Mouse (Mus musculus): ENCODE data around the gene Fbxo40.
A peak's percentile ranks its signal among the peaks of the same experiment; 100 is the strongest.

The Fbxo40 gene

DNA sequence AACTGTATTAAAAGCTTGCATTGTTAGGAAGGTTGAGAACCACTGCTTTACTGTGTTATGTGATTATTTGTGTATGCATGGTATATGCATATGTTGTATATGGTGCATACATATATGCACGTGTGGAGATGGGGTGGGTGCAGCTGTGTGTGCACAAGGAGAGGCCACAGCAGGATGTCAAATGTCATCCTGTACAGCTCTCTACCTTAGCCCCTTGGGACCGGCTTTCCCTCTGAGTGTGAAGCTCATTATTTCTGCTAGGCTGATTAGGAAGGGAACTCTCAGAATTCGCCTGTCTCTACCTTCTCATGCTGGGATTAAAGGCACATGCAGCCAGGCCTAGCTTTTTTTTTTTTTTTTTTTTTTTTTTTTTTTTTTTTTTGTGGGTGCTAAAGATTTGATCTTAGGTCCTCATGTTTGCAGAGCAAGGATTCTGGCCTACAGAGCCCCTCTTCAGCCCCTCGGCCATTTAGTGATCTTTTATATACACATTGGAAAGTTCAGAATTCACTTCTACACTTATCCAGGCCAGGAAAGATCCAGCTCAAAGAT lies 42.5 kb downstream of the Fbxo40 start:
- no peak for DNase-seq (ENCODE audit: extremely low spot score, low spot score)

GRCm38 (mm10) chr16:36946459-36947159 lies 43.7 kb downstream of the Fbxo40 start:
- DNase-seq (ENCODE audit: extremely low spot score, low spot score), result peak; percentile 5

GRCm38 (mm10) chr16:36944895-36945424 lies 45.3 kb downstream of the Fbxo40 start:
- no peak for DNase-seq (ENCODE audit: extremely low spot score, low spot score)

DNA sequence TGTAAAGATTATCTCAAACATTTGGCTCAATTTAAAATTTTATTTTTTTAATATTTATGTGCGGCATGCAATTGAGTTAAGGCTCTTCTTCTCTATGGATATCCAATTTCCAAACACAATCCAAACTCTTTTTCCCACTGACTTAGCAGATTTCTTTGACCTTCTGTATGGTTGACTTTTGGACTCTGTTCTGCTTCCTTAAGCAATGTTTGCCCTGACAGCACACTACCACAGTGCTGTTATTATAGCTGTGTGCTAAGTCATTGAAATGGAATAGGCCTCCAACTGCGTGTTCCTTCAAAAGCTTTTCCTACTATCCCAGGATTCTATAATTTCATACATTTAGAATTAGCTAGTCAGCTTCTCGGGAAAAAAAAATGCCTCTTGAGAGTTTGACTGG lies 46.7 kb downstream of the Fbxo40 start:
- no peak for DNase-seq (ENCODE audit: extremely low spot score, low spot score)

GRCm38 (mm10) chr16:36941895-36942294 lies 48.4 kb downstream of the Fbxo40 start:
- no peak for DNase-seq (ENCODE audit: extremely low spot score, low spot score)

DNA sequence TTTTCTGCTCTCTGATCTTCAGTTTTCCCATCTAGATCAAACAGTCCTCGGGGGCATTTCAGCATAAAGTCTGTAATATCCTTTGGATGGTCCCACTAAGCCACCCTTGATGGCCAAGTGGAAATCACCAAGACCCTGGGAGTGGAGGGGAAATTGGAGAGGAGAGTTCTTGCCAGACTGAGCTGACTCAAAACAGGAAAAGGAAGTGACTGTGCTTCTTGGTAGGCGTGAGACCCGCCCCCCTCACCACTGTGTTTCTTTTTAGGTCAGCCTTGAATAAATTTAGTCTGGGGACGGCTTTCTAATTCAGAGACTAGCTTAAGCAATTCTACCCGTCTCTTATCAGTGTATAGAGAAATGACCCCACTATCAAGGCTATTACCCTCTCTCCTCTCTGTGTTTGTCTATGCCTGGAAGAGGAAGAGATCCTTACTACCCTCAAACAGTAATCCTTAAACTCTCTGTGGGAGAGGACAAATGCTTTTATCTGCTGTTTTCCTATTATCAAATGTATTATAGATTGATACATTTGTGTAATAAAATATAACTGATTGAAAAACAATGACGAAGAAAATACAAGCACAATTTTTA lies 49.0 kb downstream of the Fbxo40 start:
- DNase-seq (ENCODE audit: extremely low spot score, low spot score), result no peak

- DNase-seq (ENCODE audit: extremely low spot score, low spot score), result no peak
These were observed 54.5 kb downstream of the Fbxo40 start for GRCm38 (mm10) chr16:36935814-36936213.

- DNase-seq (ENCODE audit: extremely low spot score, low spot score), result peak; percentile 9
These were observed 55.2 kb downstream of the Fbxo40 start, which contains the start of gene Hcls1 for GRCm38 (mm10) chr16:36934841-36935620. Hcls1 (plus strand) TSS chr16:36934983.

GRCm38 (mm10) chr16:36934131-36934840 lies 56.0 kb downstream of the Fbxo40 start:
- DNase-seq (ENCODE audit: extremely low spot score, low spot score), result peak; percentile 4

DNA sequence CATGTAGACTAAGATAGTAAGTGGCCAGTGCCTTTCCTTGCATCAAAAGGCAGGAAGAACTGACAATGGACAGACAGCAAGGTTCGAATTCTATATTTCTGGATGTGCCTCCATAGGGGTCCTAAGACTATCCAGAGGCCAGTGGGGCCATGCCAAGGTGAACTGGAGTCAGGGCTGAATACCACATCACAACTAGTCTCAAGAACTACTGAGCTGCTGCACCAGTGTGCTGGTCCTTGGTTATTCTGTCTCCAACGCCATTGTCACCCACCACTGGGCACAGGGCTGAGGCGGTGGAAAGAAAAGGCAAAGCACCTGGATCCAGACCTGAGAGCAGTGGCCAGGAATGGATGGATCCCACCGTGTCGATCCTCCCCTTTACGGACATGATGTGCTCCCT lies 57.7 kb downstream of the Fbxo40 start:
- no peak for DNase-seq (ENCODE audit: extremely low spot score, low spot score)

GRCm38 (mm10) chr16:36931976-36932375 lies 58.3 kb downstream of the Fbxo40 start:
- DNase-seq (ENCODE audit: extremely low spot score, low spot score), result no peak

DNA sequence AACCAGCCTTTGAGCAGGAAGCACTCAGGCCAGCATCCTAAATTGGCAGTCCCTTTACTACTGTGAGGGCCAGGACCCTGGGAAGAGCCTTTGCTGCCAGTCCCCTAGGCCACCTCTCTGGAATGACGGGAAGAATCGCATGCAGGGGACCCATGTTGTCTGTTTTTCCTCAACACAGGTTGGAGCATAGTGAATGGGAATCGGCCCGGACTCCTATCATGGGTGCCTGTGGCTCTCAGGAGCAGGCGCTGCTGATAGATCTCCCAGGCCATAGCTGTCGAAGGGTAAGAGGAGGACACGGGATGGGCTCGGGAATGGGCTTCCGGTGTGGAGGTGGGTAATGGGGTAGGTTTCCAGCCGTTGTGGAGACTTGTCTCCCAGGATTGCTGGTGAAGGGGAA lies 58.9 kb downstream of the Fbxo40 start:
- no peak for DNase-seq (ENCODE audit: extremely low spot score, low spot score)

DNA sequence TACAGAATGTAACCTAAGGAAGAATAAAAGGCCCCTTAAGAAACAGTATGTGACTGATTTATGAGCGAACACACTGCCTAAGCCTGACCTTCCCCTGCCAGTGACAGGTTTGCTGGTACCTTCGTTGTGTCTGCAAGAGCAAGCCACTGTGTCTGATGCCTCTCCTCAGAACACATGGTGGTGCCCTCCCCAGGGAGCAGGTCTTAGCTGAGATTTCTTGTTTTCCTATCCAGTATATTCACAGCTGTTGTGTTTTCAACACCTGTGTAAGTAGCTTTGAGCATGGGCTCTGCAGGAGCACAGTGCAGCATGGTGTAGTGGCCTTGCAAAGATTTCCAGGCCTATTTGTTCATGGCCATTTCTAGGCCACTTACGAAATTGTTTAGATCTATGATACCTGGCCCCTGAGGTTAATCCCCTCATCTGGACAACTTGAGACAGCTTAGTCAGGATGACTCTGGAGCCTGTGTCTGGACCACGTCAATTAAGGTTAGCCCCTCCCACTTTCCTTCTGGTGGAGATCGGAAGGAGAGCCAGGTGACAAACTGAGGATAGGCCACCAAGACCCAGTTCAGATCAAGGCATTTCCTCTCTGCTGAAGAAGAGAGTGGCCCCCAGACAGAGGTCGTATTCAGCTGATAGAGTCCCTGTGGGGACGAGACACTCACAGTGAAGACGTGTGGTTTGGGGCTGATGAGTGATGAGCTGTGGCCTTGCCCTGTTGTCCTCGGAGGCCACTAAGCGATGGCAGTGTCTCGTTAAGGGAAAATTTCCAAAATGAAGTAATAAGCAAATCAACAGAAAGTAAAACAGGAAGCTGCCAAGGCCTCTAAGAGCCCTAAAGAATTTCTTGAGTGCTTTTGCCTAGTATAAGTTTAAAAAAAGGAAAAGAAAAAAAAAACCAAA lies 59.8 kb downstream of the Fbxo40 start:
- DNase-seq (ENCODE audit: extremely low spot score, low spot score), result no peak

DNA sequence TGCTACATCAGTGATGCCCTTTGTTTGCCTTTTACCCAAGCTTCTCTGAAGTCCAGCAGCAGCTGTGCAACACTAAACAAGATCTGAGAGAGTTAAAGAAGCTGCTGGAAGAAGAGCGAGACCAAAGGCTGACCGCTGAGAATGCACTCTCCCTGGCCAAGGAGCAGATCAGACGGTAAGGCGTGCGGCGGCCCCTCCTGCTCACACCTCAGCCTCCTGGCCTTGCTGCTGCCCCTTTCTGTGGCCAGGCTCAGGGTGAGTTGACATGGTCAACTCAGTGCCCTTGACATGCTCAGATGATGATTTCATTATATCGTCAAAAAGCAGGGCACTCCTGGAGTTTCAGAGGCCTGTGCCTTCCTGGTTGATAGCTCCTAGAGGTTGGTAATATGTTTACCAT lies 61.1 kb downstream of the Fbxo40 start:
- no peak for DNase-seq (ENCODE audit: extremely low spot score, low spot score)

- no peak for DNase-seq (ENCODE audit: extremely low spot score, low spot score)
These were observed 62.2 kb downstream of the Fbxo40 start for GRCm38 (mm10) chr16:36928106-36928500.

DNA sequence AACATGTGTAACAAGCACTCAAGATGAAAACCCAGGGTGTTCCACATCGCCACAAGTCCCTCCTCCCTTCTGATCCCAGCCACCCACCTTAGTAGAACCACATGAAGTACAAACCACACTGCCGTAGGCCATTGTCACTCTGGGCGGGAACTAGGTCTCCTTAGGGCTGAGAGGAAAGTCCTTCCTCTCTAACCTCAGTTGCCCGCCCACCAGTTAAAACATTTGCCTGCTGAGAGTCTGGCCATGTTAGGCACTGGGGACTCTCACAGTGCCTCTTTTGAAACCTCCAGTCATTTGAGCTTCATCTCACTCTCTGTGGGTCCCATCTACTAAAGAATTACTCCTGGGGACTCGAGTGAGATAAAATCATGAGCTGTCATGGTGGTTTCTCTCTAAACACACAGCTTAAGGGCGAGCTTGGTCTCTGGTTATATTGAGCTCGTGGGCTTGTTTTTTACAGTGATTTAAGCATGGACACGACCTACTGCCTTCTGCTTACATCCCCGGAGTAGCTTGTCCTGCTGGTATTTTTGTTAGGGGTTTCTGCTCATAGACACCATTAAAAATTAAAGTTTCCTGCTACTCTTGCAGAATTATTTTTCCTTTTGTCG lies 62.7 kb downstream of the Fbxo40 start:
- DNase-seq (ENCODE audit: extremely low spot score, low spot score), result no peak

- no peak for DNase-seq (ENCODE audit: extremely low spot score, low spot score)
These were observed 63.5 kb downstream of the Fbxo40 start for GRCm38 (mm10) chr16:36926514-36927447.

- DNase-seq (ENCODE audit: extremely low spot score, low spot score), result no peak
These were observed 64.5 kb downstream of the Fbxo40 start for GRCm38 (mm10) chr16:36925797-36926196.

DNA sequence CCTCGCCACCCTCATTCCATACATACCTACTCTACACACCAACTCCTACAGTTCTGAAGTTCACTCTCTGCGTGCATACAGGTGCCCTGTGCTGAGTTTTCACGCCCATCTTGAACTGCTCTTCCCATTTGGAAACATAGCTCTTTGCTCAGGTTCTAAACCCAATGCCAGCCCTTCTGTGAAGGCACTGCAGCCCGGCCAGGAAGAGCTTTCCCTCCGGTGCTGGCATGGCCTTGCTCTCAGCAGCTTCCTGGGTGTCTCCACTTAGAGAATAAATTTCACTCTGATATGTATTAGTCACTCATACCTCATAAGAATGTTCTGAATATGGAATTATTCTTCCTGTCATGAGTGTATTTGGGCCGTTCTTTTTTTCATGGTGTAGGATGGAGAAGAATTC lies 64.9 kb downstream of the Fbxo40 start:
- no peak for DNase-seq (ENCODE audit: extremely low spot score, low spot score)

Data from neural tube, embryonic 10.5 days (tissue).